Mouse (Mus musculus) lung, adult 2 months (tissue): ENCODE measurements around the gene 4930558C23Rik.

ENCODE experiments used
- CTCF ChIP-seq: fragments of 200-500 bp; IDR thresholded peaks from 2 replicates; pipeline ENCODE4 v1.5.1; 2011; ENCODE audit warnings: mild to moderate bottlenecking, low read length, control low read depth; ENCODE audit not compliant: insufficient read depth
- POLR2A ChIP-seq: fragments of 200-500 bp; IDR thresholded peaks from 2 replicates; pipeline ENCODE4 v1.6.1; 2011; ENCODE audit warnings: low read depth, mild to moderate bottlenecking, control low read depth, low read length, borderline replicate concordance; ENCODE audit errors: extremely low read depth

DNA sequence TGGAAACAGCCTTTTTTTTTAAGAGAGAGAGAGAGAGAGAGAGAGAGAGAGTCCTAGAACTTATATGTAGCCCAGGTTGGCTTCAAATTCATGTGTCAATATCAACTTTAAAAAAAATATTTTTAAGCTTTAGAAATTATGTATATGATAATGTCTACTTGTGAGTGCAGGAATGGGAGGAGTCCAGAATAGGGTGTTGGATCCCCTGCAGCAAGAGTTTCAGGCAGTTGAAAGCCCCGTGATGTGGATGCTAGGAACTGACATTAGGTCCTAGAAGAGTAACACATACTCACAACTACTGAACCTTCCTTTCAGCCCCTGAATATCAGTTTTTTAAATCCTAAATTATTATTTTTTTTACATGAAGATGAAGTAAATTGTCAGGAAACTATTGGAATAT is 32.9 kb upstream of the 4930558C23Rik start:
- TF ChIP-seq CTCF (no peak), POLR2A (no peak)
